Mouse (Mus musculus) right cerebral cortex, adult 2 months (tissue): ENCODE measurements around the gene Rab1a.
"Not testable (repeated sequence)": the region's sequence is repeated elsewhere in the genome, so short reads cannot be mapped to it uniquely, and the experiment has no call there.

Experiments
- DNase-seq, 2 experiments: peaks; one replicate each; pipeline ENCODE4 v3.0.0; 2021 to 2022; ENCODE audit warnings: low spot score in 2 of 2

Rab1a gene

DNA sequence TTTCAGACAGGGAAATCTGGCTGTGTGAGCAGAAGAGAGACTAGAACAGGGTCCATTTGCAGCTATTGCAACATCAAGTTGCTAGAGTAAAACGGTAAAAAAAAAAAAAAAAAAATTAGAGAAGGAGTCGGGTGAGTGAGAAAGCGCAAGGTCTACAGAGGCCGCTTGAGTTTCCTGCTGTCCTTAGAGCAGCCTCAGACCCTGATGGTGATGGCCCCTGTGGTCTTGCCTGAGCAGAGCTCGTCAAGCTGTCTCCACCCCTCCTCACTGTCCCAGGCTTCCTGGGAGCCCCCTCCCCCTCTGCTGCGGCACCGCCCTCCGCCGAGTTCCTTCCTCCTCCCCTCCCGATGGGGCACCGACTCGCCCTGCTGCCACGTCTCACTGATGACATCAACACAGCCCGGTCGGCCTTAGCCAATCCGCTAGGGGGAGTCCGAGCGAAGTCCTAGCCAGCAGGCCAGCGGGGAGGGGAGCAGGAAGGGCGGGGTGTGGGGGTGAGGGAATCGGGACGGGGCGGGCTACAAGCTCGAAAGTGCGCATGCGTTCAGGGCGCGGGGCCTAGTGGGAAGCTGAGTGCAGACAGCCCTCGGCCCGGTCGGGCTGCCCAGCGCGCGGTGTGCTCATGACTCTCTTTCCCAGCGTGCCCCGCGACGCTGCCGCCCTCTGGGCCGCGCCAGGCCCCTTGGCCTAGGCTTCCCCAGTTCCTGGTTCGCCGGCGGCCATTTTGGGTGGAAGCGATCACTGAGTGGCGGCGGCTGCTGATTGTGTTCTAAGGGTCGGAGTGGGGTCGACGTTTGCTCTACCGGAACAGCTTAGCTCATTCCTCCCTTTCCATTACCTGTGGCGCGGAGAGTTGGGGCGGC, at the start of gene Rab1a:
Gene Rab1a, plus strand, starts transcription at position 720 of the 863 bp plus-strand sequence.
- DNase-seq = peak; percentile 100

GRCm38 (mm10) chr11:20152107-20152901, 48.9 kb upstream of the Rab1a start:
- no peak for DNase-seq

DNA sequence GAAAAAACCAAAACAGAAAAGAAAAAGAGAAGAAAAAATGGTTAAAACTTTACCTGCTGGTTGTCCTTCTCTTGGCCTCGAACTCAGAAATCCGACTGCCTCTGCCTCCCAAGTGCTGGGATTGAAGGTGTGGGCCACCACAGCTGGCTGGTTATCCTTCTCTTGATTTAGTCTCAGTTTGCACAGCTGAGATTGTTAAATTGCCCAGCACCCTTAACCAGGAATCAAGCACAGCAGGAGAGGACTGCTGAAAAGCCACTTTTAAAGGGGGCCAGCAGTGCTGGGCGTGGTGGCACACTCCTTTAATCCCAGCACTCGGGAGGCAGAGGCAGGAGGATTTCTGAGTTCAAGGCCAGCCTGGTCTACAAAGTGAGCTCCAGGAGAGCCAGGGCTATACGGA, 47.7 kb upstream of the Rab1a start:
- not testable (repeated sequence) for DNase-seq

- no peak for DNase-seq
Measured at GRCm38 (mm10) chr11:20158879-20159278, 42.4 kb upstream of the Rab1a start.

GRCm38 (mm10) chr11:20164979-20165867, 36.0 kb upstream of the Rab1a start:
- no peak for DNase-seq

- no peak for DNase-seq
Measured at GRCm38 (mm10) chr11:20165991-20166390, 35.2 kb upstream of the Rab1a start.

- not testable (repeated sequence) for DNase-seq
Measured at GRCm38 (mm10) chr11:20166476-20166875, 34.8 kb upstream of the Rab1a start.

DNA sequence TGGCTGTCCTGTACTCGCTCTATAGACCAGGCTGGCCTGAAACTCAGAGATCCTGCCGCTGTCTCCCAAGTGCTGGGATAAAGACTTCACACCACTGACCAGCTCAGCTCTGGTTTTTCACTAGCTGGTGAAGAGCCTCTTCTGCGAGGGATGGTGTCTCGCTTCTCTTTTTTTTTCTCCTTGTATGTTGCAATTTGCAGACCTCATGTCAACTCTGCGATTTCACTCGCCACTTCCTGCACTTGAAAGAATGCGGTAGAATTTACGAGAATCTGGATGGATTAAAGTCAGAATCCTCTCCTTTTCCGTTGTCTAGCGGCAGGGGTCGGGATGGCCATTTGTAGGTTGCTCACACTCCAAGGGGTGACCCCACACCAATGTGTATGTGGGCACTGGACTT, 32.3 kb upstream of the Rab1a start:
- no peak for DNase-seq

DNA sequence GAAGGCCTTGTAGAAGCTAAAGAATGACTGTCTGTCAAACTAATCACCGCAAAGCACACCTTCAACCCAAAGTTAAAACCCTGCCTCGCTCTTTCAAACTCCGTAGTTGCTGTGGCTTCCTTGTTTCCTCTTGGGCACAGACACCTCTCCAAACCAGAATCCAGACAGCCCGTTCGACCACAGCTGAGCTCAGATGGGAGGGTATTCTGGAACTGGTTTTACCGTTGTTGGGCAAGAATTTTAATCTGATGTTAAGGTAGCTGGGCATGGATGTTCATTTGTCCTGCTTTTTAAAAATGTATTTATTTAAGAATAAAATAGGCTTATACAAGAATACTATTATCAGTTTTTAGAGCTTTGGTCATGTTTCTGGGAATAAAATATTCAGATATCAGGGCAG, 14.0 kb upstream of the Rab1a start:
- no peak for DNase-seq

GRCm38 (mm10) chr11:20193100-20193736, 8.0 kb upstream of the Rab1a start:
- no peak for DNase-seq

DNA sequence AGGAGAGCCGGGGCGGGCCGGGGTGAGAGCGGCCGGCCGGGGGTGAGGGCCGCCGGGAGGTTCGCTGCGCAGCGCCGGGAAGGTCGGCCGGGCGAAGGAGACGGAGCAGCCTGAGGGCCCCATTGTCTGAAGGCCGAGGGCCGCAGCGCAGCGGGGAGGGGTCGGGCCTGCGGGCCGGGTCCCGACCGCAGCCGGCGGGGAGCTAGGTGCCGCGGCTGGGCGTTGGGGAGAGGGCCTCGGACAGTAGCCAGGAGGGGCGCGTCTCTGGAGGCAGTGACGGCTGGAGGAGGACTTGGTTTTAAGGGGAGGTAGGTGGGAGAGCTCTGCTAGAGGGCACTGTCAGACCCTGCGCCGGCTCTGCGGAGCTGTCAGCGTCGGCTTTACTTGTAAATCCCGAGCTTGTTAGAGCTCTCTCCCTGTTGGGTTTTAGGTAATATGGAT, 449 bp downstream of the Rab1a start:
- peak; percentile 35 to 48 for DNase-seq

DNA sequence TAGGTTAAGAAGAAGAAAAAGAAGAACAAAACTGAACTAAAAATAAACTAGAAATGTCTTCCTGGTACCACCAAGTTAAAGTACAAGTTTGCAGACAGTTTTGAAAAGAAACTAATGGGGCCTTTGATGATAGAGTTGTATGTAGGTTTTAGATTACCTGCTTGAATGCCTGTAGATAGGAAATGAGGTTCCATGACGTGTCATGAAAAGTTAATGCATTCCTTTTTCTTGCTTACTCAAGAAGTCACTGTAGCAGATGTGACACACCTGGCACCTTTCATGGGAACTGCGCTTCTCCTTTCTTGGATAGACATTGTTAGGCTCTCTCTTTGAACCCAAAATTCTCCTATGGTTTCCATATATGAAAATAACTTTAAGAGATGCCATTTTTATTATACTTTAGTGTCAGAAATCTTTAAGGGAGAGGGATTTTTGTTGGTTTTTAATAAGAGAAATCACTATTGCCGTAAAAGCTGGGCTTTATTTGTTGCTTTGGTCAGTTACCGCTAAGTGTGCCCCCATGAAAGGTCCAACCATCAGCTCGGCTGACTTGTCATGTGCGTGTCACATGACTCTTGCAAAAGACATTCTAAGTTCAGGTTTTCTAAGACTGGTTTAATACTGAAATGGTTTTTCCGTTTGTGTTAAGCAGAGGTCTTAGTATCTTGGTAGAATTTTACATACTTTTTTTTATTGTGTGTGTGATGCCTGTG, 1.2 kb downstream of the Rab1a start:
- no peak for DNase-seq

GRCm38 (mm10) chr11:20204321-20204720, 3.1 kb downstream of the Rab1a start:
- DNase-seq = no peak

- DNase-seq = no peak
Measured at GRCm38 (mm10) chr11:20204870-20205446, 3.7 kb downstream of the Rab1a start.

DNA sequence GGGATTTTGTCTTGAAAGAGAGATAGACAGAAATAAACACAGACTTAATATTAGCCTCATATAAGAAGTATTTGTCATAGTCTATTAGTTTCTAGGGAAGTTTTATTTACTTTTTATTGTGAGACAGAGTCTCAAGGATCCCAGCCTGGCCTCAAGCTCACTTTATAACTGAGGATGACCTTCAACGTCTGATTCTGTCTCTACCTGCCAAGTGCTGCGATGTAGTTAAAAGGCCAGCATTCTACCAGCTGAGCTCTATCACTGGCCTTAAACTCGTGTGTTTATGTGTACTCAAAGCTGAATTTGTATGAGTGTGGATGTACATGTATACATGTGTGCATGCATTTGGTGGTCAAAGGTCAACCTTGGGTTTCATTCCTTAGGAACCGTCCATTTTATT, 4.3 kb downstream of the Rab1a start:
- DNase-seq = no peak

DNA sequence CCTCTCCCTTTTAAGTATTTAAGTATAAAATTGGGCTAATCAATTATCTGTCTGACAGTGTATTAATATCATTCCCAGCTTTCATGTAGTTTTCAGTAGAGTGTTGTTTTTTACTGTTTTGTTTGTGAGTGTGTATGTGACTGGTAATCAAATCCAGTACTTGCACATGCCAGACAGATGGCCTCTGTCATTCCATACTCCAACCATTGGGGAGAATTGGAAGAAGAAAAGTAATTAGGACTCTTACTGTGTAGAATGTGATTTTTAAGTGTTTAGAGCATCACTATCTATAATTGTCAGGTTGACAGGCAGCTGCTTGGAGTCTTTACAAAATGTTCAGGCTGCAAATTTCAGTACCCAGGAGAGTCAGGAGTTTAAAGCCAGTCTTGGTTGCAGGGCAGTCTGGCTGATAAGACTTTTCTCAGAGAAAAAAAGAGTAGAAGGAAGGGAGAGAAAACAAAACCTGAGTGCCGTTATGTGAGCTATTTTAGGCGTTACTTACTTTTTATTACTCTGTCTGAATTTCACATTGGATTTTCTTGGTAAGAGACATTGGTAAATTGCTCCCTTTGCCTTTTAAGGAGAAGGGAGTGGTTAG, 5.5 kb downstream of the Rab1a start:
- no peak for DNase-seq

DNA sequence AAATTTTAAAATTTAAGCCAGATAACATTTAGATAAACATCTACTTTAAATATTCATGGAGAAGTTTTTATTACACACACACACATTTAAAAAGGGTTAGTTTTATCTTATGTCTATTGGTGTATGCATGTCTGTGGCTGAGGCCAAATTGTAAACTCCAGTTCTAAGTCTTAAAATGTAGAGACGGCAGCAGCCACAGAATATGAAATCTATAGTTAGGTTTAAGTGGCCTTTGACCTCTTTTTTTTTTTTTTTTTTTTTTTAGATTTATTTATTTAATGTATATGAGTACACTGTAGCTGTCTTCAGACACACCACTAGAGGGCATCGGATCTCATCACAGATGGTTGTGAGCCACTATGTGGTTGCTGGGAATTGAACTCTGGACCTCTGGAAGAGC, 6.4 kb downstream of the Rab1a start:
- DNase-seq = no peak

- no peak for DNase-seq
Measured at GRCm38 (mm10) chr11:20211838-20212237, 10.6 kb downstream of the Rab1a start.

DNA sequence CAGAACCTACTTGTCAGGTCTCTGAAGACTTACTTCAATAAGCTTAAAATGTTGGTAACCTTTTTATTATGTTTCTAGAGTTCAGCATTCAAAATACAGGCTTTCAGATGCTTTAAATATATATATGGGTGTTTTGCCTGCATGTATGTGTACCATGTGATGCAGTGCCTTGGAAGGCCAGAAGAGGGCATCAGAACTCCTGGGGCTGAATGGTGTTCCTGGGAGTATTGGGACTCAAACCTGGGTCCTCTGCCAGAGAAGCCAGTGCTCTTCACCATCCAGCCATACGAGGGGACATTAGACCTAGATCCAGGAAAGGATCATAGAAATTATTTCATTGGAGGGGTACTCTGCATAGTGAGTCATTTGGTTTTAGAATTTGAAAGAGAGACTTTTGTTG, 13.5 kb downstream of the Rab1a start:
- DNase-seq = no peak

- no peak for DNase-seq
Measured at GRCm38 (mm10) chr11:20216415-20216814, 15.2 kb downstream of the Rab1a start.
